Mouse (Mus musculus) limb, embryonic 11.5 days (tissue): ENCODE results near the gene Fbxo7. TPM values are rescaled to one million over a fixed set of nuclear protein-coding genes. Genes with fewer than 3 reads are reported as not detected.

Experiments
- ATAC-seq: fragments of 200-750 bp; cut with Nextera tagmentation; 2 replicates; pipeline ENCODE4 v1.8.0; 2017; ENCODE audit warnings: low read depth; ENCODE audit not compliant: insufficient number of reproducible peaks, low FRiP score, low TSS enrichment
- DNase-seq: peaks from one replicate; pipeline ENCODE4 v3.0.0-alpha.2; 2015; ENCODE audit warnings: low spot score
- H3K27ac ChIP-seq: fragments of 300-500 bp; sonication (generic); replicated peaks from 2 replicates; pipeline ENCODE4 v1.5.1; 2014; ENCODE audit warnings: low read depth, mild to moderate bottlenecking, low read length
- H3K27me3 ChIP-seq: fragments of 300-500 bp; sonication (generic); 2 replicates; pipeline ENCODE4 v1.6.1; 2014; ENCODE audit warnings: mild to moderate bottlenecking, low read length, mixed read lengths; ENCODE audit not compliant: control insufficient read depth, insufficient read depth
- H3K36me3 ChIP-seq: fragments of 300-500 bp; sonication (generic); 2 replicates; pipeline ENCODE4 v1.6.1; 2014; ENCODE audit warnings: mild to moderate bottlenecking, low read length, moderate library complexity, mixed read lengths; ENCODE audit not compliant: control insufficient read depth, insufficient read depth
- H3K4me1 ChIP-seq: fragments of 300-500 bp; sonication (generic); 2 replicates; pipeline ENCODE4 v1.6.1; 2014; ENCODE audit warnings: low read length, mixed read lengths; ENCODE audit not compliant: control insufficient read depth, insufficient read depth
- H3K4me2 ChIP-seq: fragments of 300-500 bp; sonication (generic); 2 replicates; pipeline ENCODE4 v1.6.1; 2014; ENCODE audit warnings: low read depth, mild to moderate bottlenecking, moderate library complexity; ENCODE audit not compliant: severe bottlenecking
- H3K4me3 ChIP-seq: fragments of 300-500 bp; sonication (generic); 2 replicates; pipeline ENCODE4 v1.5.1; 2014; ENCODE audit warnings: low read depth, low read length
- H3K9ac ChIP-seq: fragments of 300-500 bp; sonication (generic); 2 replicates; pipeline ENCODE4 v1.6.1; 2014; ENCODE audit warnings: mild to moderate bottlenecking, low read length
- H3K9me3 ChIP-seq: fragments of 300-500 bp; sonication (generic); 2 replicates; pipeline ENCODE4 v1.6.1; 2016; ENCODE audit warnings: low read length; ENCODE audit not compliant: control insufficient read depth
- WGBS: fragments of 180-500 bp; shearing (Covaris S2); extraction: QIAGEN DNeasy Blood & Tissue Kit; methylation state at CpG from one replicate; pipeline ENCODE4 v1.1.7; 2014; 5-methylcytosine and 5-hydroxymethylcytosine counted together
- polyA plus RNA-seq: library from polyadenylated mRNA; unstranded; fragments of >200 nt; fragmentation: Nextera tagmentation; extraction: Ambion mirVana; gene quantifications from 2 replicates; pipeline ENCODE4 v1.2.1, GENCODE M21; 2014

Gene Fbxo7
- polyA plus RNA-seq, 1 experiment from 2014 or later = 24.0 TPM

DNA sequence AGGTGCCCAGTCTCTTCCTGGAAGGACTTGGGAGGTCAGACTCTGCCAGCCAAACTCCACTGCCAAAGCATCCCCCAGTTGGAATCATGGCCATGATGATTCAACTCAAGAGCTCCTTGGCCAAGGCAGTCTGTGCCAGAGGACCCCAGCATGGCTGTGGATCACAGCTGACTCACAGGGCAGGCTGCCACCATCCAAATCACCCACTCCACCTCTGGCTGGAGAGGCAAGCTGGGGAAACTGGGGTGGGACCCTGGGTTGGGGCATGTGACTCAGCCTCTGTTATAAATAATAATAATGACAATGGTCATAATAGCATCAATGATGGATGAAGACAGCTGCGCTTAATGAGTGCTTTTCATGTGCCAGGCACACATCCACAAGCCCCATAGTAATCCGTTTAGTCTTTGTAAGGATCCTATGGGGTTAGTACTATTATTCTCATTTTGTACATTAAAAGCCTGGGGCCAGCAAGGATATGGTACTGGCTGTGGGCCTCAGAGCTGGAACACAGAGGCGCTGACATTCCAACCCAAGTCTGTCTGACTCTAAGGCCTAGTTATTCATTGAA, 78.6 kb downstream of the Fbxo7 start:
- ATAC-seq = no peak
- 86% methylated on average over 3 of the region's 3 CpGs for WGBS
- Histone ChIP-seq H3K9ac (no peak overlapping the region), H3K36me3 (no peaks in the 10 kb centered on the region), H3K4me2 (no peak overlapping the region), H3K4me3 (no peak overlapping the region), H3K4me1 (0 out of 2 replicates have a peak, but pooled peaks cover 2% of the 10 kb centered on the region), H3K9me3 (0 out of 2 replicates have a peak, but pooled peaks cover 4% of the 10 kb centered on the region), H3K27me3 (no peaks in the 10 kb centered on the region), H3K27ac (no peak overlapping the region)
- DNase-seq = no peak

Other genes with a start within 250 kb of the Fbxo7 start
- gene Pwp1, start 192.5 kb upstream of the Fbxo7 start, polyA plus RNA-seq = 103 and 106 TPM in 2 replicates
- 35.8 and 36.8 TPM in 2 replicates for gene Prdm4, start 104.8 kb upstream of the Fbxo7 start, polyA plus RNA-seq
- gene Ascl4, start 94.3 kb upstream of the Fbxo7 start, polyA plus RNA-seq = 0.14 and 0.15 TPM in 2 replicates
- 213 and 215 TPM in 2 replicates for gene Rtcb, start 64.1 kb upstream of the Fbxo7 start, polyA plus RNA-seq
- gene Bpifc, start 10.1 kb upstream of the Fbxo7 start, polyA plus RNA-seq = 0.05 TPM in 1 of 2 replicates, not detected in the other